Mouse (Mus musculus) ES-E14 (cell line): ENCODE measurements at regions not wholly inside any gene's neighbourhood (a gene's known extent, or its start where the extent isn't known, plus 50 kb on each side); places are given as distances from the start of the nearest gene placed in this dataset.

Source experiments
- DNase-seq: peaks from one replicate; pipeline ENCODE4 v3.0.0-alpha.2; 2013; ENCODE audit warnings: low read depth, low spot score
- H3K27ac ChIP-seq: 2 replicates; pipeline ENCODE4 v1.5.1; 2012; ENCODE audit warnings: low read depth, mild to moderate bottlenecking, low read length, moderate library complexity, mixed read lengths; ENCODE audit not compliant: poor library complexity, insufficient read depth, severe bottlenecking
- H3K36me3 ChIP-seq: 2 replicates; pipeline ENCODE4 v1.6.1; 2012; ENCODE audit warnings: mild to moderate bottlenecking, low read length, moderate library complexity, mixed read lengths; ENCODE audit not compliant: control insufficient read depth, poor library complexity, insufficient read depth, severe bottlenecking
- H3K4me1 ChIP-seq, 2 experiments: fragments of 150-350 bp in 1 of 2; sonication (generic) in 1 of 2; 2 replicates each; pipeline ENCODE4 v1.6.1; 2012; ENCODE audit warnings: low read length in 2 of 2, mild to moderate bottlenecking in 1 of 2, mixed read lengths in 1 of 2; ENCODE audit not compliant: control insufficient read depth in 2 of 2, insufficient read depth in 2 of 2, poor library complexity in 1 of 2
- H3K4me3 ChIP-seq, 2 experiments: fragments of 150-350 bp in 1 of 2; sonication (generic) in 1 of 2; 2 replicates each; pipeline ENCODE4 v1.5.1; 2012; ENCODE audit warnings: low read length in 2 of 2, low read depth in 1 of 2, mild to moderate bottlenecking in 1 of 2, mixed read lengths in 1 of 2; ENCODE audit not compliant: insufficient read depth in 1 of 2, poor library complexity in 1 of 2, severe bottlenecking in 1 of 2
- H3K9ac ChIP-seq: 2 replicates; pipeline ENCODE4 v1.6.1; 2012; ENCODE audit warnings: low read depth, mild to moderate bottlenecking, low read length, mixed read lengths; ENCODE audit not compliant: poor library complexity, insufficient read depth, severe bottlenecking
- H3K9me3 ChIP-seq: fragments of 150-350 bp; sonication (generic); 2 replicates; pipeline ENCODE4 v1.6.1; 2012; ENCODE audit warnings: low read depth, mild to moderate bottlenecking, low read length; ENCODE audit not compliant: control insufficient read depth, insufficient read depth
- CHD2 ChIP-seq: IDR thresholded peaks from 2 replicates; pipeline ENCODE4 v1.6.1; 2014; ENCODE audit warnings: mild to moderate bottlenecking, low read depth, low read length, inconsistent platforms
- HCFC1 ChIP-seq: IDR thresholded peaks from 2 replicates; pipeline ENCODE4 v1.6.1; 2012; ENCODE audit warnings: low read length, inconsistent platforms, borderline replicate concordance; ENCODE audit not compliant: insufficient read depth
- MAFK ChIP-seq: IDR thresholded peaks from 2 replicates; pipeline ENCODE4 v1.6.1; 2014; ENCODE audit warnings: mild to moderate bottlenecking, low read depth, low read length, inconsistent platforms; ENCODE audit not compliant: insufficient read depth
- ZC3H11A ChIP-seq: IDR thresholded peaks from 2 replicates; pipeline ENCODE4 v1.6.1; 2012; ENCODE audit warnings: low read depth, mild to moderate bottlenecking, inconsistent platforms, low read length, borderline replicate concordance
- ZNF384 ChIP-seq: IDR thresholded peaks from 2 replicates; pipeline ENCODE4 v1.6.1; 2012; ENCODE audit warnings: low read depth, low read length, inconsistent platforms
- in situ Hi-C, 2 experiments: fragments of 600-800 bp; cut with MboI; formaldehyde crosslinking; loops; one replicate each; pipeline ENCODE4 v1.15.1; 2025; ENCODE audit warnings: low sequenced_read_pairs in 2 of 2, inconsistent platforms in 1 of 2; ENCODE audit not compliant: unreplicated experiment in 2 of 2

DNA sequence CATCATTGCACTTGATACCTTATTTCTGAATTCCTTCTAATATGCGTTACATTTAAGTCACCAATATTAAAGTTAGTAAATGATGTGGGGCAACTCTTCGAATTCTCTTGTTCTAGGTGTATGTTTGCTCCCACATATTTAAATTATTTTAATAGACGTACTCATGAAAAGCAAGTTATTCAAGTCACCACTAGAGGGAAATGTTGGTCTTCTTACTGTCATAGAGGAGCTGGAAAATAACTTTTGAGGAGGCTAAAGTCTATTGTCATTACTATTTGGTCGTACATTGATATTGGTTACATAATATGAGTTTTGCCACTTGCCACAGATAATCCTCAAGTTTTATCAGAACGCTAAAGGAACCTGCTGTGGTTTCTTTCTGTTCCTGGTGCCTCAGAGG lies 582.9 kb downstream of the Rab28 start:
- DNase-seq: no peak
- H3K9me3 ChIP-seq: no peaks in the 10 kb centered on the region
- in situ Hi-C loops: loop anchor here in 1 of 2 experiments (25.0 kb wide), 1 partner anchor 662 kb away; no protein-coding TSS in a partner anchor
- H3K9ac ChIP-seq: no peak overlapping the region
- TF ChIP-seq CHD2: no peak
- H3K27ac ChIP-seq: no peak overlapping the region
- H3K4me1 ChIP-seq: no peaks in the 10 kb centered on the region
- H3K4me3 ChIP-seq: no peak overlapping the region
- H3K36me3 ChIP-seq: no peaks in the 10 kb centered on the region

GRCm38 (mm10) chr5:41117658-41118057 lies 590.3 kb downstream of the Rab28 start:
- no peak overlapping the region for H3K4me3 ChIP-seq
- in situ Hi-C loops: no loop called here
- H3K9me3 ChIP-seq: no peaks in the 10 kb centered on the region
- no peak for DNase-seq
- H3K27ac ChIP-seq: no peak overlapping the region
- no peak overlapping the region for H3K9ac ChIP-seq
- no peaks in the 10 kb centered on the region for H3K4me1 ChIP-seq
- no peaks in the 10 kb centered on the region for H3K36me3 ChIP-seq
- no peak for TF ChIP-seq HCFC1
- no peak for TF ChIP-seq MAFK
- TF ChIP-seq ZNF384: no peak
- TF ChIP-seq ZC3H11A: no peak
- no peak for TF ChIP-seq CHD2

DNA sequence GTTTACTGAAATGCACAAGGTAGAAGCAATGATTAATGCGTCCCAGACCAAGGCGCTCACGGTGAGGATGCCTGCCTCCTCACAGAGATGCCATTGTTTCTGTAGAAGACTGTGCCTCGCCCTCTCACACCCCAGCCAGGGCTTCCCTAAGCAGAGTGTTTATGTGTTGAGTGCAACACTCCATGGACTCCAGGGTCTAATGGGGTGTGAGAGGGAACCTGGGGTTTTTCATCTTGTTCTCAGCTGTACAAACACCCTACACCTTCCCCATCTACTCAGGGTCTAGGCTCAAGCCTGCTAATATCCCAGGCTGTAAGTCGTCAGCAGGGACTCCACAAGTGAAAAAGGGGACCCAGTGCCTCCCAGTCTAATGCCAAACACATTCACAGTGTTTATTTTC lies 620.2 kb downstream of the Rab28 start:
- no peaks in the 10 kb centered on the region for H3K4me1 ChIP-seq
- in situ Hi-C loops: no loop called here
- H3K36me3 ChIP-seq: no peaks in the 10 kb centered on the region
- H3K9me3 ChIP-seq: no peaks in the 10 kb centered on the region
- H3K9ac ChIP-seq: no peak overlapping the region
- no peak for DNase-seq
- TF ChIP-seq MAFK (no peak), ZNF384 (no peak), CHD2 (no peak), ZC3H11A (no peak), HCFC1 (no peak)
- H3K27ac ChIP-seq: no peak overlapping the region
- no peak overlapping the region for H3K4me3 ChIP-seq

GRCm38 (mm10) chr5:41076412-41076811 lies 631.5 kb downstream of the Rab28 start:
- no peak for DNase-seq
- Histone ChIP-seq H3K4me3 (no peak overlapping the region), H3K9me3 (no peaks in the 10 kb centered on the region), H3K36me3 (no peaks in the 10 kb centered on the region), H3K27ac (no peak overlapping the region), H3K9ac (no peak overlapping the region), H3K4me1 (no peaks in the 10 kb centered on the region)
- in situ Hi-C loops: no loop called here
- no peak for TF ChIP-seq HCFC1
- TF ChIP-seq CHD2: no peak
- TF ChIP-seq MAFK: no peak
- no peak for TF ChIP-seq ZC3H11A
- no peak for TF ChIP-seq ZNF384

DNA sequence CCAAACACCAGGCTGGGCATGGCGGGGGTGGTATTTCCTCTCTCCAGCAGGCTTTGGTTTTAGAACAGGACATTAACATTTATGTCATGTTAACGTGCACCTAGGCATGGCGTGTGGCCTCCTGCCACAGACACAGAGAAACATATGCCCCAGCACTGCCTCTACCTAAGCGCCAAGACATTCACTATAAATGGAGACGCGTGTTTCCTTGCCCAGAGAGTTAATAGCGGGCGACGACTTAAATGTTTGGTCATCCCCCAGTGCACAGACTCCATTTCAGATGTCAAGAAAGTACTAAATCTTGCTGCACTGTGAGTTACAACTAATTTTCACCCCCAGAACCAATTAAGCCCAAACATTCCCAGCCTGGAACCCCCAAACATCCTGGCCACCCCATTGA lies 646.3 kb downstream of the Rab28 start:
- no peak overlapping the region for H3K4me3 ChIP-seq
- in situ Hi-C loops: loop anchor here in 1 of 2 experiments (25.0 kb wide), 1 partner anchor 726 kb away; no protein-coding TSS in a partner anchor
- no peaks in the 10 kb centered on the region for H3K4me1 ChIP-seq
- H3K9ac ChIP-seq: no peak overlapping the region
- TF ChIP-seq HCFC1 (no peak), ZC3H11A (no peak), MAFK (no peak), CHD2 (no peak), ZNF384 (no peak)
- H3K36me3 ChIP-seq: no peaks in the 10 kb centered on the region
- H3K27ac ChIP-seq: no peak overlapping the region
- no peak for DNase-seq
- no peaks in the 10 kb centered on the region for H3K9me3 ChIP-seq
